Mouse (Mus musculus) adrenal gland, postnatal 4 days (tissue): ENCODE measurements around the gene Ggnbp2. TPM values are rescaled to one million over a fixed set of nuclear protein-coding genes. Genes with fewer than 3 reads are reported as not detected.

Experiments used
- microRNA-seq: library from miRNA; unstranded; fragments of <30 nt; microRNA quantifications from one replicate; pipeline ENCODE4 v1.2.0, GENCODE M21; 2021
- total RNA-seq, 2 experiments: library from RNA; stranded (reverse); gene quantifications; 2 replicates each; pipeline ENCODE4 v1.2.3; 2021

Gene Ggnbp2
- total RNA-seq, 2 experiments from 2014 or later = 99.1 to 100 TPM

Small RNA genes lying within 50 kb of the gene (microRNA-seq; reads per million reads assigned to microRNA genes)
- not detected for gene Gm23564

Other genes starting within 250 kb of the Ggnbp2 start
- 10 to 100 TPM; 24.5 to 26.0 TPM for gene Mrm1, start 51.3 kb downstream of the Ggnbp2 start, total RNA-seq
- 10 to 100 TPM; 35.4 to 39.2 TPM for gene Dhrs11, start 41.8 kb downstream of the Ggnbp2 start, total RNA-seq
- 10 to 100 TPM; 18.1 to 20.2 TPM for gene Myo19, start 9.3 kb upstream of the Ggnbp2 start, total RNA-seq
- 1 to 10 TPM; 7.5 to 7.6 TPM for gene Pigw, start 9.5 kb upstream of the Ggnbp2 start, total RNA-seq
- gene Znhit3, start 45.5 kb upstream of the Ggnbp2 start, total RNA-seq = 10 to 100 TPM; 14.4 to 20.4 TPM
- 10 to 100 TPM in 1 of 2 experiments, 1 to 10 TPM in 1; 4.9 to 18.5 TPM for gene Car4, start 87.0 kb upstream of the Ggnbp2 start, total RNA-seq